In the genomic region with DNA sequence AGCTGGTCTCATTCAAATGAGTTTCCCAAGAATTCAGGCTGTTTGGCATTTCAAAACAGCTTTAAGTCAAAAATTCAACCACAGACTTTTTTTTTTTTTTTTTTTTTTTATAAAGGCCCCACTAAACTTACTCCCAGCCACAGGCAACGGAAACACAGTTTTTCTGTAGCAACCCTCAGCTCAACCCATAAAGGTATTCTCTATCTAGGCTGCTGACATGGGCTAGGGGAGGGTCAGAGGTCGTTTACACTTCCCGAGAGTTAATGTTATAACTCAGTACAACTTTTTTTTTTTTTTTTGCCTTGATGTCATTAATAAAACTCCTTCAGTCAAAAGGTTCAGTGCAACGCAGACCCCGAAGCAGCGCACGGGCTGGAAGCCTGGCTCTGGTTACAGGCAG, we compare ENCODE assay signal across 7 mouse cellular contexts.
A peak's percentile ranks its signal among the peaks of the same experiment; 100 is the strongest.
DNase-seq lines count a peak whose midpoint lies in the region; ATAC-seq and TF ChIP-seq lines count a peak whose summit lies in the region.

No protein-coding gene starts in this region.

- ATAC-seq in kidney, embryonic 14.5 days (ENCODE audit: low FRiP score, low TSS enrichment), result peak; percentile 32; the same call in 1 of the 2 replicates
- ATAC-seq in inflammation-experienced regulatory T-cells, adult 6 months, result peak; percentile 41
- no peak for ATAC-seq in stomach, postnatal 0 days (ENCODE audit: low FRiP score, low TSS enrichment)
- ATAC-seq in hindbrain, embryonic 13.5 days (ENCODE audit: low FRiP score), result no peak

- no peak for TF ChIP-seq EP300 in stomach, postnatal 0 days (optimal IDR thresholded peaks at IDR 0.05)

- 24% methylated on average over 7 of the region's 7 CpGs for WGBS in kidney, embryonic 14.5 days
- WGBS in stomach, postnatal 0 days, result 48% methylated on average over 7 of the region's 7 CpGs
- 79% methylated on average over 7 of the region's 7 CpGs for WGBS in hindbrain, embryonic 13.5 days

- no peak overlapping the region; the same call in 1 of the 2 replicates for H3K4me2 ChIP-seq in kidney, embryonic 14.5 days (replicated peaks; ENCODE audit: low read depth, low read length)
- H3K4me2 ChIP-seq in stomach, postnatal 0 days (replicated peaks; ENCODE audit: low read depth), result peak overlapping the region; percentile 12
- no peak overlapping the region for H3K4me2 ChIP-seq in hindbrain, embryonic 13.5 days

- H3K27ac ChIP-seq in kidney, embryonic 14.5 days (ENCODE audit: low read depth, low read length), result no peak overlapping the region
- no peak overlapping the region for H3K27ac ChIP-seq in bone marrow macrophage, adult 2 months (ENCODE audit: insufficient read depth, low read depth, low read length)
- no peak overlapping the region for H3K27ac ChIP-seq in stomach, postnatal 0 days (replicated peaks)
- no peak overlapping the region for H3K27ac ChIP-seq in hindbrain, embryonic 13.5 days

- H3K4me3 ChIP-seq in kidney, embryonic 14.5 days (ENCODE audit: low read length), result no peak overlapping the region
- H3K4me3 ChIP-seq in bone marrow macrophage, adult 2 months (ENCODE audit: insufficient read depth, low read length), result peak overlapping the region; percentile 41
- peak overlapping the region; percentile 5; the same call in 1 of the 2 replicates for H3K4me3 ChIP-seq in stomach, postnatal 0 days (ENCODE audit: low read depth, low read length)
- no peak overlapping the region for H3K4me3 ChIP-seq in hindbrain, embryonic 13.5 days

- no peaks in the 10 kb centered on the region for H3K36me3 ChIP-seq in kidney, embryonic 14.5 days (ENCODE audit: control insufficient read depth, insufficient read depth, low read length)
- H3K36me3 ChIP-seq in stomach, postnatal 0 days (ENCODE audit: control insufficient read depth, insufficient read depth, low read length), result no peaks in the 10 kb centered on the region
- H3K36me3 ChIP-seq in hindbrain, embryonic 13.5 days, result no peaks in the 10 kb centered on the region

- no peaks in the 10 kb centered on the region for H3K27me3 ChIP-seq in kidney, embryonic 14.5 days (ENCODE audit: control insufficient read depth, insufficient read depth, low read length)
- no peaks in the 10 kb centered on the region for H3K27me3 ChIP-seq in stomach, postnatal 0 days (ENCODE audit: control insufficient read depth, insufficient read depth, low read length)
- no peaks in the 10 kb centered on the region for H3K27me3 ChIP-seq in hindbrain, embryonic 13.5 days

- no peak for DNase-seq in kidney, adult 18-20 months
- no peak for DNase-seq in stomach, postnatal 0 days (ENCODE audit: low spot score)
- DNase-seq in cerebellum, postnatal 10 days, result no peak

- no peak for TF ChIP-seq POLR2A in bone marrow macrophage, adult 2 months (IDR thresholded peaks at IDR 0.05; ENCODE audit: borderline replicate concordance, low read depth, low read length)

- H3K4me1 ChIP-seq in kidney, embryonic 14.5 days (ENCODE audit: control insufficient read depth, insufficient read depth, low read length), result peaks cover 5% of the 10 kb centered on the region; the same call in 1 of the 2 replicates
- H3K4me1 ChIP-seq in bone marrow macrophage, adult 2 months (ENCODE audit: control insufficient read depth, insufficient read depth, low read length), result peaks cover 19% of the 10 kb centered on the region
- H3K4me1 ChIP-seq in stomach, postnatal 0 days (replicated peaks; ENCODE audit: control insufficient read depth, insufficient read depth), result peaks cover 3% of the 10 kb centered on the region; the same call in 1 of the 2 replicates
- no peaks in the 10 kb centered on the region for H3K4me1 ChIP-seq in hindbrain, embryonic 13.5 days (replicated peaks)

- H3K9ac ChIP-seq in kidney, embryonic 14.5 days (ENCODE audit: low read depth, low read length), result no peak overlapping the region
- no peak overlapping the region for H3K9ac ChIP-seq in stomach, postnatal 0 days (ENCODE audit: low read length)
- H3K9ac ChIP-seq in hindbrain, embryonic 13.5 days, result no peak overlapping the region

- H3K9me3 ChIP-seq in kidney, embryonic 14.5 days (ENCODE audit: control insufficient read depth, low read length), result no peaks in the 10 kb centered on the region
- H3K9me3 ChIP-seq in stomach, postnatal 0 days (ENCODE audit: control insufficient read depth, low read length), result no peaks in the 10 kb centered on the region
- H3K9me3 ChIP-seq in hindbrain, embryonic 13.5 days, result no peaks in the 10 kb centered on the region

- TF ChIP-seq CTCF in bone marrow macrophage, adult 2 months (IDR thresholded peaks at IDR 0.05; ENCODE audit: low read depth, low read length), result no peak
- no peak for TF ChIP-seq CTCF in stomach, postnatal 0 days (IDR thresholded peaks at IDR 0.05; ENCODE audit: low read depth)

Comparison
In these comparisons a context has a peak if more than half of its experiments do, and no peak if none do; other contexts are left out.
1. ATAC-seq: peak in kidney, embryonic 14.5 days (single experiment) and inflammation-experienced regulatory T-cells, adult 6 months (single experiment); none in stomach, postnatal 0 days (single experiment) and hindbrain, embryonic 13.5 days (single experiment).
2. H3K4me3 ChIP-seq: peak in bone marrow macrophage, adult 2 months (single experiment) and stomach, postnatal 0 days (single experiment); none in kidney, embryonic 14.5 days (single experiment) and hindbrain, embryonic 13.5 days (single experiment).